20 mouse cellular contexts compared by ENCODE assay signal in genomic region chr6:50244967-50245366, GRCm38 (mm10). TPM values are rescaled to one million over a fixed set of nuclear protein-coding genes. Genes with fewer than 3 reads are reported as not detected.
A peak's percentile ranks its signal among the peaks of the same experiment; 100 is the strongest.
DNase-seq lines count a peak whose midpoint lies in the region; ATAC-seq and TF ChIP-seq lines count a peak whose summit lies in the region.
"Had no signal": no experiment of that assay in that cellular context is flagged by ENCODE, and none has a peak within 500 bp of the region (broad histone marks: within the 10 kb centered on the region; RNA-seq: fewer than 3 reads in every experiment).

No protein-coding gene starts in this region.

- peaks cover 9% of the 10 kb centered on the region for H3K4me1 ChIP-seq in thymus, adult 2 months (replicated peaks; ENCODE audit: control insufficient read depth, insufficient read depth, low read length)
- peaks cover 79% of the 10 kb centered on the region for H3K4me1 ChIP-seq in megakaryocyte, embryonic 14.5 days
- H3K4me1 ChIP-seq in small intestine, adult 2 months (ENCODE audit: control insufficient read depth, insufficient read depth, insufficient read length, low read length) = peaks cover 11% of the 10 kb centered on the region; the same call in 1 of the 2 replicates
- no peaks in the 10 kb centered on the region for H3K4me1 ChIP-seq in forebrain, embryonic 10.5 days
- H3K4me1 ChIP-seq: heart, embryonic 12.5 days; hindbrain, embryonic 12.5 days; midbrain, embryonic 10.5 days had no signal

- TF ChIP-seq CTCF in thymus, adult 2 months (IDR thresholded peaks at IDR 0.05; ENCODE audit: borderline replicate concordance, control insufficient read depth, extremely low read depth, insufficient read depth, low read length, poor library complexity) = no peak
- TF ChIP-seq CTCF in small intestine, adult 2 months (IDR thresholded peaks at IDR 0.05; ENCODE audit: extremely low read depth, insufficient read length, insufficient replicate concordance, low read depth, low read length) = no peak

- WGBS in thymus, adult 2 months = 47% methylated on average over 4 of the region's 4 CpGs
- WGBS in small intestine, adult 2 months = 85% methylated on average over 4 of the region's 4 CpGs
- WGBS in forebrain, embryonic 10.5 days = 84% methylated on average over 4 of the region's 4 CpGs

- no peaks in the 10 kb centered on the region for H3K36me3 ChIP-seq in thymus, adult 2 months (ENCODE audit: control insufficient read depth, insufficient read depth, low read length)
- H3K36me3 ChIP-seq in megakaryocyte, embryonic 14.5 days (replicated peaks; ENCODE audit: low read length) = peaks cover 57% of the 10 kb centered on the region
- peaks cover 8% of the 10 kb centered on the region; the same call in 1 of the 2 replicates for H3K36me3 ChIP-seq in small intestine, adult 2 months (ENCODE audit: control insufficient read depth, insufficient read depth, low read length)
- no peaks in the 10 kb centered on the region for H3K36me3 ChIP-seq in forebrain, embryonic 10.5 days (replicated peaks)
- H3K36me3 ChIP-seq: heart, embryonic 12.5 days; hindbrain, embryonic 12.5 days; midbrain, embryonic 10.5 days had no signal

- DNase-seq in thymus, postnatal 14 days = peak; percentile 23
- DNase-seq in thymus, adult 2 months = no peak
- peak; percentile 37 for DNase-seq in brain, adult 2 months (ENCODE audit: low read depth, low spot score)
- no peak for DNase-seq in forebrain, embryonic 10.5 days (ENCODE audit: extremely low spot score, low spot score)
- DNase-seq: adrenal gland, postnatal 10 days; cerebellum, postnatal 10 days; embryo, embryonic 11 days; heart, postnatal 14 days; kidney, adult 18-20 months; lung, adult 18-20 months; right cerebral cortex, postnatal 14 days; spleen, adult 18-20 months had no signal

- no peak for ATAC-seq in inflammation-experienced regulatory T-cells, adult 6 months
- ATAC-seq: forebrain, embryonic 14.5 days; midbrain, embryonic 16.5 days had no signal

- H3K9me3 ChIP-seq in megakaryocyte, embryonic 14.5 days = no peaks in the 10 kb centered on the region
- no peaks in the 10 kb centered on the region for H3K9me3 ChIP-seq in forebrain, embryonic 10.5 days
- H3K9me3 ChIP-seq: heart, embryonic 12.5 days; hindbrain, embryonic 12.5 days; midbrain, embryonic 10.5 days had no signal

- no peak overlapping the region for H3K27ac ChIP-seq in thymus, adult 2 months (ENCODE audit: control insufficient read depth, insufficient read depth, low read length)
- H3K27ac ChIP-seq in small intestine, adult 2 months (ENCODE audit: insufficient read depth, low read depth, low read length) = peak overlapping the region; percentile 36
- no peak overlapping the region for H3K27ac ChIP-seq in forebrain, embryonic 10.5 days
- H3K27ac ChIP-seq: hindbrain, embryonic 12.5 days; midbrain, embryonic 10.5 days had no signal

- no peaks in the 10 kb centered on the region for H3K27me3 ChIP-seq in thymus, adult 2 months (ENCODE audit: control insufficient read depth, insufficient read depth, low read length)
- no peaks in the 10 kb centered on the region for H3K27me3 ChIP-seq in megakaryocyte, embryonic 14.5 days (replicated peaks)
- H3K27me3 ChIP-seq in small intestine, adult 2 months (ENCODE audit: control insufficient read depth, insufficient read depth, low read length) = no peaks in the 10 kb centered on the region
- H3K27me3 ChIP-seq in forebrain, embryonic 10.5 days (ENCODE audit: poor library complexity, severe bottlenecking) = no peaks in the 10 kb centered on the region
- H3K27me3 ChIP-seq: heart, embryonic 12.5 days; hindbrain, embryonic 12.5 days had no signal

- no peak for TF ChIP-seq POLR2A in thymus, adult 2 months (IDR thresholded peaks at IDR 0.05; ENCODE audit: control insufficient read depth, extremely low read depth, insufficient read depth, low read length, poor library complexity)
- no peak for TF ChIP-seq POLR2A in small intestine, adult 2 months (IDR thresholded peaks at IDR 0.05; ENCODE audit: low read depth, low read length)

- no peak overlapping the region for H3K4me3 ChIP-seq in thymus, adult 2 months (ENCODE audit: control insufficient read depth, insufficient read depth, low read length)
- peak overlapping the region; percentile 56 for H3K4me3 ChIP-seq in megakaryocyte, embryonic 14.5 days (replicated peaks)
- no peak overlapping the region for H3K4me3 ChIP-seq in small intestine, adult 2 months (ENCODE audit: low read depth, low read length)
- no peak overlapping the region for H3K4me3 ChIP-seq in forebrain, embryonic 10.5 days
- H3K4me3 ChIP-seq: heart, embryonic 12.5 days; hindbrain, embryonic 12.5 days; midbrain, embryonic 10.5 days had no signal

RNA-seq across cellular contexts. Expression of gene Gsdme, which starts 18.7 kb away (rescaled TPM):
- polyA plus RNA-seq in thymus, adult 2 months (2012; rRNA removed) = 0.59 and 0.89 TPM in 2 replicates
- 1.5 TPM in 1 of 2 replicates, not detected in the other for polyA plus RNA-seq in megakaryocyte, embryonic 14.5 days (2012; ENCODE audit: insufficient read depth, low replicate concordance)
- polyA plus RNA-seq in small intestine, adult 2 months (2012; rRNA removed) = 1.1 and 27.8 TPM in 2 replicates
- 10 to 100 TPM; 13.9 to 18.5 (median 15.4) TPM for polyA plus RNA-seq in inflammation-experienced regulatory T-cells, adult 6 months (2017; shearing (Covaris generic))
- polyA plus RNA-seq in forebrain, embryonic 10.5 days (2016; fragmentation: Nextera tagmentation; extraction: Ambion mirVana) = 57.2 and 59.1 TPM in 2 replicates

Comparison
In these comparisons a context has a peak if more than half of its experiments do, and no peak if none do; other contexts are left out.
1. DNase-seq: peak in thymus, postnatal 14 days (single experiment) and brain, adult 2 months (single experiment); none in thymus, adult 2 months (single experiment) and forebrain, embryonic 10.5 days (single experiment).